Mouse (Mus musculus) heart, postnatal 14 days (tissue): ENCODE measurements at regions not wholly inside any gene's neighbourhood (a gene's known extent, or its start where the extent isn't known, plus 50 kb on each side); places are given as distances from the start of the nearest gene placed in this dataset.

Experiments used
- DNase-seq, 2 experiments: peaks; one replicate each; pipeline ENCODE4 v3.0.0; 2021 to 2022
- intact Hi-C: fragments of 180-260 bp; cut with DNase I; formaldehyde crosslinking; loops from one replicate; pipeline ENCODE4 v1.15.1; 2025

- intact Hi-C loops = no loop called here
- no peak for DNase-seq
Measured at GRCm38 (mm10) chr13:44113043-44113442, 328.5 kb downstream of the Cd83 start.

DNA sequence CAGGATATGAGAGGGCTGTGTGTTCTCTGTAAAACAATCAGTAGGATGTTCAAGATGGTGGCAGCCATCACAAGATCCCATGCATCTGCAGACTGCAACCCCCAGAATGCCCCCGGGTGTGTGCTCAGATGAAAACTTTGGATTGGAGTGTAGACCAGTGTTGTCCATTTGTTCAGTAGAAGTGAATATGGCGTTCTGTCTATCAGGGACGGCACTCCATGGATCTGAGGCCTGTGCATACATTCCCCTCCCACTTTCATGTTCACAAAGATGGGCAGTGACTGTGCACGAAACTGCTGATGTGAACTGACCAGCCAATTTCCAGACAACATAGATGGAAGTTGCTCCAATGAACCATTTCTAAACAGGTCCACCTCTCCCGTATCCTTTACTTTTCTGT lies 330.3 kb downstream of the Cd83 start:
- intact Hi-C loops = no loop called here
- no peak for DNase-seq

GRCm38 (mm10) chr13:44117841-44118240 lies 333.3 kb downstream of the Cd83 start:
- intact Hi-C loops = no loop called here
- DNase-seq = no peak

DNA sequence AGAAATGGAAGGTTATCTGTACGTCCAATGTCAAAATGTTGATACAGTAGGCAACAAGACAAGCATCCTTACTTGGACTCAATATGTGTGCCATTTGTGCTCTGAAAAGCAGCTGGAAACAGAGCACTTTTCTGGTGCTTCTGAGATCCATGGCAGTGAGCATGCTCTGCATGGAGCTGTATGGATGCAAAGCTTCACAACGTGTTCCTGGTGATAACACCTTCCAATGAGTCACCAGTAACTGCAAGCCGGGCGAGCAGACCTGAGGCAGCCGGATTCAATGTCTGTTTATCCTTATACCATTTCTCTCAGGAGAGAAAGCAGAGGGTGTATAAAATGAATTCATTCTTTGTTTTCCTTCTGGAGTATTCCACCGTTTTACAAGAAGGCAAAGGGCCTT lies 334.3 kb downstream of the Cd83 start:
- intact Hi-C loops = no loop called here
- DNase-seq = no peak

DNA sequence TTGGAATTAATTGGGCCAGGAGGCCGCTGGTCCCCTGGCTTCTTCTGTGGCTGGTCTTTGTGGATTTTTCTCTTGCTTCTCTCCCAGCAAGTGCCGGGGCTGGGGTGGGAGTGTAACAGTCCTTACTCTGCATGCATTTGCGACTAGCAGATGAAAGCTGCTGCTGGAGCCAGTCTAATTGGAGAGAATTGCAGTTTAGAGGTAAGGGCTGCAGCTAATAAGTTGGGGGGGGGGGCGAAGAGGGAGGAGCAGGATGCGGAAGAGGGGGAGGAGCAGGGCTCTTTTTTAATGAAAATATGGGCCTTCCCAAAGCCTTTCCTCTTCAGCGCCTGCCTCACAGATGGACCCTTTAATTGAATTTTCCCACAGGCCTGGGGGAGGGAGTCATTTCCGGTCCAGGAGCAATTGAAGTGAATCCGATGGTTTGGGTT lies 336.7 kb downstream of the Cd83 start:
- intact Hi-C loops = no loop called here
- DNase-seq = no peak

- no peak for DNase-seq
- intact Hi-C loops = no loop called here
Measured at GRCm38 (mm10) chr13:44121932-44122331, 337.4 kb downstream of the Cd83 start.

DNA sequence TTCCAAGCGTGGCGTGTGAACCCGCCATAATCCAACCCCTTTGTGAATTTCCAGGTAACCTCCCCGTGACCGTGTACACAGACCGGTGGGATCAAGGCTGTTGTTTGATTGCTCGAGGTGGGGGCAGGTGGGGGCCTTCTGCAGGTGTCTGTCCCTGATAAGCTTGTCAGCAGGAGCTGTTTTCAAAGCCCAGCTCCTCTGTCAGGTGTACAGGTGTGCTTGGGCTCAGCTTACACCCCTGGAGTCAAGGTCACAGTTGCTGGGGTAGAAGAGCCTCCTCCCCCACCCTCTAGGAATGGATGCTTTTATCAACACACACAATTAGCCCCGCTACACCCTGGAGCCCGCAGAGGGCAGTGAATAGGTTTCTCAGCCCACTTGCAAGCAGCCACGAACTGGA lies 341.6 kb downstream of the Cd83 start:
- DNase-seq = no peak
- intact Hi-C loops = no loop called here

- intact Hi-C loops = no loop called here
- DNase-seq = no peak
Measured at GRCm38 (mm10) chr13:44128506-44129274, 344.1 kb downstream of the Cd83 start.

- intact Hi-C loops = loop anchor here (5.0 kb wide), 1 partner anchor 45 kb away; no protein-coding TSS in a partner anchor
Measured at GRCm38 (mm10) chr13:44131916-44132315, 347.3 kb downstream of the Cd83 start.

GRCm38 (mm10) chr13:44132510-44132909 lies 347.9 kb downstream of the Cd83 start:
- no peak for DNase-seq
- intact Hi-C loops = loop anchor here (5.0 kb wide), 1 partner anchor 45 kb away; no protein-coding TSS in a partner anchor

More at GRCm38 (mm10) chr13:44131916-44132315, 347.3 kb downstream of the Cd83 start:
- DNase-seq = no peak

- intact Hi-C loops = loop anchor here (5.0 kb wide), 1 partner anchor 44 kb away; no protein-coding TSS in a partner anchor
- peak; percentile 38 to 60 for DNase-seq
Measured at GRCm38 (mm10) chr13:44133436-44133835, 348.9 kb downstream of the Cd83 start.

GRCm38 (mm10) chr13:44141181-44141580 lies 356.6 kb downstream of the Cd83 start:
- intact Hi-C loops = no loop called here
- DNase-seq = no peak

DNA sequence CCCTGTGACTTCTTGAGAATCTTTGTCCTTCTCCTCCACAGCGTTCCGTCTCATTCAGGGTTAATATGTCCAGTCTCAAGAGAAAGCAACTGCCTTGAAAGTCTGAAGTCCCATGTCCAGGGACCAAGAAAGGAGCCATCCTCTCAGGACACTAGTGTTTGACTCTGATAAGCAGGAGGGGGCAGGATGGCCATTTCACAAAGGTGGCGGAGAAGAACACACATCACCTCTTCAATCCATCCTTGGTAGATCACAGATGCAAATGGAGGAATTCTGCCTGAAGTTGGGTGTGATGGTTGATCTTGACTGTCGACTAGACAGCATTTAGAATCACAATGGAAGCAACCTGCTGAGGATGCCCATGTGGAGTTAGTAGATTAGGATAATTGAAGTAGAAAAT lies 360.9 kb downstream of the Cd83 start:
- no peak for DNase-seq
- intact Hi-C loops = no loop called here

DNA sequence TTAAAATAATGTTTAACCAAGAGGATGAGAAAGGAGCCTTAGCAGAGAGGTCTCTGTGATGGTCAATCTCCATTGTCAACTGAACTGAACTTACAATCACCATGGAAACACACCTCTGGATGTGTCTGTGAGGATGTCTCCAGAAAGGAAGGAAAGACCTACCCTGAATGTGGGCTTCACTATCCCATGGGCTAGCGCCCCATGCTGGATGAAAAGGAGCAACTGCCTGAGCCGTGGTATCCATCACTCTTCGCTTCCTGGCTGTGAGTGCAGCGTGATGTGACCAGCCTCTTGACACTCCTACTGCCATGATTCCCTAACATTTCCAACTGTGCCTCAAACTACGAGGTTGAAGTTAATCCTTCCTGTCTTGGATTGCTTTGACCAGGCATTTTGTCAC lies 363.3 kb downstream of the Cd83 start:
- intact Hi-C loops = no loop called here
- DNase-seq = no peak

- DNase-seq = no peak
- intact Hi-C loops = no loop called here
Measured at GRCm38 (mm10) chr13:44149499-44149898, 364.9 kb downstream of the Cd83 start.

DNA sequence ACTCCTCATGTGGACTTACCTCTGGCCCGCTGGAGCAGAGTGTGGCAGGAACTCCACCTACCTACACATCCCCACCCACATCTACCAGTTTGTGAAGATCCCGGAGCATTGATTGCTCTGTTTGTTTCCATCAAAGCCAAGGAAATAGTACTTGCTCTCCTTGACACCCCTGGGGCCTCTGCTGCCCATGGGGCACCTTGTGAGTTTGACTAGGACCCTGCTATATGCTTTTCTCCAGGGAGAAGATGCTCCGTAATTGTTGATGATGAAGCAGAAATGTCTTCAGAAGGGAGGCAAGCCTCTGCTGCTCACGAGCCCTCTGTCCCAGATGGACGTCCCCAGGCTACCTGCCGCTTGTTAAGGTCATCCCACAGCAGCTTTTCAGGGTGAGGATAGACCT lies 367.0 kb downstream of the Cd83 start:
- DNase-seq = no peak
- intact Hi-C loops = no loop called here

DNA sequence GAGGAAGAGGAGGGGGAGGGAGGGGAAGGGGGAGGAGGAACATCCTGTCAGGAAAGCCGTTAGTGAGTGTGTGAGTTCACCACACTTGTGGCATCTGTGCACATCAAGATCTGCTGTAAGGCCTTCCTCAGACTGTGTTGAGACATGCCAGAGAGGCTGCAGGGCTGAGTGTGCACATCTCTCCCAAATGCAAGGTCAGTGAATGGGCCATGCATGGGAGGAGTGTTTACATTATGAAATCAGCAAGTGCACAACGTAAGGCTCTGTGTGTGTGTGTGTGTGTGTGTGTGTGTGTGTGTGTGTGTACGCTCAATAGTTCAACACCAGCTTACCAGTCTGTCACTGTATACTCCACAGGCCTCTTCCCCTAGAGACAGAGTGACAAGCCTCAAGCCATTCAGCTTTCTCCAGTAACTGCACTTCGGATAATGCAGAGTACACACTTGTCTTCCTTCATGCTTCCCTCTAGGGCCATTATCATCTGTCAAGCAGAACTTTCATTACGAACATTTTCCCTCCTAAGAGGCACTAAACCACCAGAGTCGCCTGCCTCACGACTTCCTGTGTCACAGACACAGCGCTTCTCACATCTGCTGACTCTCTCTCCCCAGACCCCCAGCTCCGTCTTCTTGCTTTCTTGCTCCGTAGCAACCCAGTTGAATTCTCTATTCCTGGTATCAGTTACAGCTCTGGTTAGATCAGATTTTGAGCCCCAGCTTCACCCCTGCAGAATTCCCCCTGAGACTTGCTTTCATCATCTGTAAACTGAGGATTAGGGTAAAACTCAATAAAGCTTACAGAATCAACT lies 368.4 kb downstream of the Cd83 start:
- DNase-seq = no peak
- intact Hi-C loops = no loop called here

- DNase-seq = no peak
- intact Hi-C loops = no loop called here
Measured at GRCm38 (mm10) chr13:44153784-44154183, 369.2 kb downstream of the Cd83 start.

DNA sequence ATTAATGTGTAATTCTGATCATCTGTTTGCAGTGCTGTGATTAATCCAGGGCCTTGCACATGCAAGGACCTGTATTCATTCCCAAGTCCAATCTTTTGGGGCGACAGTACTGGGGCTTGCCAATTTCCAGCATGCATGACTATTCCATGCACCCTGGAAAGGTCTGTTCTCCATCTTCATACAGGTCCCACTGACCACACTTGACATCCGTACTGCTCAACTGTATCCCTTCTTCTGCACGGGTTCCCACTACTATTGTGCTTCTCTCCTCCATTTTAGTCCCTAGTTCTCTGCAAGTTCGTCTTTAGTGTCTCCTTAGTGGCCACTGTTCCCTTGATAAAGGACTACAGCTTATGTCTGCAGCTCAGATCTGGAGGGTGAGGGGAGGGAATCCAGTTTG lies 371.4 kb downstream of the Cd83 start:
- DNase-seq = no peak
- intact Hi-C loops = no loop called here

GRCm38 (mm10) chr13:44156546-44156945 lies 372.0 kb downstream of the Cd83 start:
- DNase-seq = no peak

DNA sequence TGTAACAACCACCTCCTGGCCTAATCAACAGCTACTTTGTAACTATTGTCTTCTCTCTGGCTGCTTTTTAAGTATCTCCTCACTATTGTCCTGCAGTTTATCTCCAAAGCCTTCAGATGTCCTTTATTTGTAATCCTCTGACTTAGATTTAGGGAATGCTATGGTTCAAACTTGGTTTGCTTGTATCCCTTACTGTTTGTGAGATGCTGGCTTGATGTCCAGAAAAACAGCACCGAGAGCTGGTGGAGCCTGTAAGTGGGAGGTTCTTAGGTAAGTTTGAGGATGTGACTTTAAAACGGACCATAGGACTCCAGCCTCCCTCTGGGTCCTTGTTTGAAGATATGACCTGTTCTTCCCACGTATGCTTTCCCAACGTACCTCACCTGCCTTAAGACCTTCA lies 372.7 kb downstream of the Cd83 start:
- no peak for DNase-seq
- intact Hi-C loops = no loop called here

More at GRCm38 (mm10) chr13:44156546-44156945, 372.0 kb downstream of the Cd83 start:
- intact Hi-C loops = no loop called here

DNA sequence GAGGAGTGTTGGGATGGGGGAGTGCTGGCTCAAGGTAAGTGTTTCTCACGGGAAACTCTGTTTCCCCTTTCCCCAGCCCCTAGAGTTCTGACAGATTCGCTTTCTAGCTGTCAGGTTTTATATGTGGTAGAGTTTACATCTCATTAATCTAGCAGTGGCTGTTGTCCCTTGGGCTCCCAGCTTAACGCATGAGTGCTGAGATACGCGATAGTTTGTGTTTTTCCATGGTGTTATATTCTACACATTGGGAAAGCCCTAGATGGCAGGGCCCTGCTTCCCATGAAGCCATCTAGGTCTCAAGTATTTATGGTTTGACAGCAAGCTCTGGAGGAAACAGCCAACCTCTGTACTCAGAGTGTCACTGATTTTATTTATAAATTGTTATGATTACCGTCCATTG lies 373.8 kb downstream of the Cd83 start:
- no peak for DNase-seq

More for the DNA sequence above, 373.8 kb downstream of the Cd83 start:
- intact Hi-C loops = no loop called here
